Mouse (Mus musculus) liver, adult 2 months (tissue): ENCODE results near the gene Stk35. TPM values are rescaled to one million over a fixed set of nuclear protein-coding genes. Genes with fewer than 3 reads are reported as not detected.

Experiments used
- DNase-seq: peaks from one replicate; pipeline ENCODE4 v3.0.0-alpha.2; 2011; ENCODE audit warnings: low read depth, low spot score; ENCODE audit errors: extremely low read depth
- H3K27ac ChIP-seq: fragments of 200-500 bp; replicated peaks from 2 replicates; pipeline ENCODE4 v1.5.1; 2012; ENCODE audit warnings: low read depth, mild to moderate bottlenecking, control low read depth, inconsistent platforms, low read length; ENCODE audit not compliant: insufficient read depth
- H3K27me3 ChIP-seq: fragments of 200-500 bp; 2 replicates; pipeline ENCODE4 v1.6.1; 2012; ENCODE audit warnings: mild to moderate bottlenecking, moderate library complexity, low read length, inconsistent platforms; ENCODE audit not compliant: control insufficient read depth, insufficient read depth
- H3K36me3 ChIP-seq: fragments of 200-500 bp; 2 replicates; pipeline ENCODE4 v1.6.1; 2012; ENCODE audit warnings: low read length, inconsistent platforms; ENCODE audit not compliant: control insufficient read depth, insufficient read depth
- H3K4me1 ChIP-seq: fragments of 200-500 bp; 2 replicates; pipeline ENCODE4 v1.6.1; 2011; ENCODE audit warnings: low read length; ENCODE audit not compliant: control insufficient read depth, insufficient read depth
- H3K4me3 ChIP-seq: fragments of 200-500 bp; 2 replicates; pipeline ENCODE4 v1.5.1; 2011; ENCODE audit warnings: low read depth, mild to moderate bottlenecking, control low read depth, low read length, moderate library complexity; ENCODE audit not compliant: insufficient read depth
- H3K79me2 ChIP-seq: fragments of 200-500 bp; 2 replicates; pipeline ENCODE4 v1.6.1; 2012; ENCODE audit warnings: inconsistent platforms, mild to moderate bottlenecking, low read length, moderate library complexity; ENCODE audit not compliant: control insufficient read depth, insufficient read depth
- H3K9ac ChIP-seq: fragments of 200-500 bp; 2 replicates; pipeline ENCODE4 v1.6.1; 2012; ENCODE audit warnings: low read depth, mild to moderate bottlenecking, control low read depth, inconsistent platforms, low read length
- CTCF ChIP-seq: fragments of 200-500 bp; IDR thresholded peaks from 2 replicates; pipeline ENCODE4 v1.5.1; 2011; ENCODE audit warnings: low read depth, low read length, control low read depth
- POLR2A ChIP-seq: fragments of 200-500 bp; IDR thresholded peaks from 2 replicates; pipeline ENCODE4 v1.6.1; 2011; ENCODE audit warnings: low read length, control low read depth; ENCODE audit not compliant: insufficient read depth; ENCODE audit errors: extremely low read depth
- WGBS: fragments of 180-500 bp; shearing (Covaris S2); methylation state at CpG from one replicate; pipeline ENCODE4 v1.1.7; 2018; 5-methylcytosine and 5-hydroxymethylcytosine counted together
- polyA plus RNA-seq: library from polyadenylated mRNA; depleted of rRNA; stranded (reverse); fragments of >200 nt; gene quantifications from 2 replicates; pipeline ENCODE4 v1.2.3, GENCODE M21; 2012; rRNA removed
- total RNA-seq: library from RNA; depleted of rRNA; stranded (reverse); fragments of >200 nt; gene quantifications from 2 replicates; pipeline ENCODE4 v1.2.3, GENCODE M21; 2014; rRNA removed

The Stk35 gene
- total and polyA plus RNA-seq, 2 experiments: 8.5 to 8.6 TPM

- no peak for DNase-seq
- TF ChIP-seq POLR2A: no peak
- TF ChIP-seq CTCF: no peak
- H3K27ac ChIP-seq: no peak overlapping the region
- no peaks in the 10 kb centered on the region for H3K36me3 ChIP-seq
- H3K27me3 ChIP-seq: no peaks in the 10 kb centered on the region
- H3K79me2 ChIP-seq: no peaks in the 10 kb centered on the region
- H3K4me3 ChIP-seq: no peak overlapping the region
- WGBS: 60% methylated on average over 9 of the region's 9 CpGs
- H3K9ac ChIP-seq: no peak overlapping the region
- no peaks in the 10 kb centered on the region for H3K4me1 ChIP-seq
Observed at GRCm38 (mm10) chr2:129874084-129874483, 73.8 kb downstream of the Stk35 start.

GRCm38 (mm10) chr2:129874509-129875095, 74.3 kb downstream of the Stk35 start:
- no peaks in the 10 kb centered on the region for H3K79me2 ChIP-seq
- TF ChIP-seq POLR2A (no peak), CTCF (no peak)
- no peak overlapping the region for H3K4me3 ChIP-seq
- H3K36me3 ChIP-seq: no peaks in the 10 kb centered on the region
- H3K27me3 ChIP-seq: no peaks in the 10 kb centered on the region
- WGBS: 69% methylated on average over 10 of the region's 10 CpGs
- H3K4me1 ChIP-seq: no peaks in the 10 kb centered on the region
- no peak for DNase-seq
- H3K27ac ChIP-seq: no peak overlapping the region
- no peak overlapping the region for H3K9ac ChIP-seq

- H3K4me3 ChIP-seq: no peak overlapping the region
Observed at GRCm38 (mm10) chr2:129876935-129877334, 76.6 kb downstream of the Stk35 start.

GRCm38 (mm10) chr2:129879817-129880216, 79.5 kb downstream of the Stk35 start:
- TF ChIP-seq POLR2A: no peak
- TF ChIP-seq CTCF: peak; percentile 52
- no peaks in the 10 kb centered on the region for H3K36me3 ChIP-seq
- no peaks in the 10 kb centered on the region for H3K79me2 ChIP-seq
- H3K4me3 ChIP-seq: no peak overlapping the region
- peak; percentile 7 for DNase-seq
- H3K9ac ChIP-seq: no peak overlapping the region
- no peaks in the 10 kb centered on the region for H3K27me3 ChIP-seq
- no peaks in the 10 kb centered on the region for H3K4me1 ChIP-seq
- no peak overlapping the region for H3K27ac ChIP-seq
- WGBS: 39% methylated on average over 3 of the region's 3 CpGs

More at GRCm38 (mm10) chr2:129876935-129877334, 76.6 kb downstream of the Stk35 start:
- H3K27ac ChIP-seq: no peak overlapping the region
- H3K27me3 ChIP-seq: no peaks in the 10 kb centered on the region
- DNase-seq: no peak
- H3K9ac ChIP-seq: no peak overlapping the region
- no peaks in the 10 kb centered on the region for H3K36me3 ChIP-seq
- TF ChIP-seq POLR2A (no peak), CTCF (no peak)
- H3K79me2 ChIP-seq: no peaks in the 10 kb centered on the region
- no peaks in the 10 kb centered on the region for H3K4me1 ChIP-seq

- no peak for DNase-seq
- Histone ChIP-seq H3K36me3 (no peaks in the 10 kb centered on the region), H3K27ac (no peak overlapping the region), H3K79me2 (no peaks in the 10 kb centered on the region), H3K9ac (no peak overlapping the region), H3K27me3 (no peaks in the 10 kb centered on the region), H3K4me3 (no peak overlapping the region), H3K4me1 (no peaks in the 10 kb centered on the region)
- WGBS: 87% methylated on average over 7 of the region's 7 CpGs
- TF ChIP-seq POLR2A (no peak), CTCF (no peak)
Observed at GRCm38 (mm10) chr2:129880226-129880625, 79.9 kb downstream of the Stk35 start.

GRCm38 (mm10) chr2:129881886-129882285, 81.6 kb downstream of the Stk35 start:
- H3K27me3 ChIP-seq: no peaks in the 10 kb centered on the region
- no peaks in the 10 kb centered on the region for H3K4me1 ChIP-seq
- no peak for DNase-seq
- TF ChIP-seq POLR2A (no peak), CTCF (no peak)
- no peak overlapping the region for H3K4me3 ChIP-seq
- H3K79me2 ChIP-seq: no peaks in the 10 kb centered on the region
- H3K27ac ChIP-seq: no peak overlapping the region
- WGBS: 68% methylated on average over 1 of the region's 1 CpGs
- H3K36me3 ChIP-seq: no peaks in the 10 kb centered on the region
- H3K9ac ChIP-seq: no peak overlapping the region

Other genes with a start within 250 kb of the Stk35 start
- 12.4 and 22.9 TPM in 2 replicates for gene Sirpa, start 207.7 kb upstream of the Stk35 start, total RNA-seq
- gene Sirpa, start 207.7 kb upstream of the Stk35 start, polyA plus RNA-seq: 5.2 and 13.1 TPM in 2 replicates
- gene Pdyn, start 100.7 kb upstream of the Stk35 start, total RNA-seq: not detected in 2 replicates
- not detected in 2 replicates for gene Pdyn, start 100.7 kb upstream of the Stk35 start, polyA plus RNA-seq
- gene Tgm3, start 211.8 kb downstream of the Stk35 start, total RNA-seq: not detected in 2 replicates
- gene Tgm3, start 211.8 kb downstream of the Stk35 start, polyA plus RNA-seq: 0.05 and 0.17 TPM in 2 replicates